Mouse (Mus musculus): Measurements from ENCODE around the gene Tesc. TPM values are rescaled to one million over a fixed set of nuclear protein-coding genes. Genes with fewer than 3 reads are reported as not detected.
A peak's percentile ranks its signal among the peaks of the same experiment; 100 is the strongest.

The Tesc gene
- total RNA-seq, 2 experiments from 2014 or later: 149 to 166 TPM

DNA sequence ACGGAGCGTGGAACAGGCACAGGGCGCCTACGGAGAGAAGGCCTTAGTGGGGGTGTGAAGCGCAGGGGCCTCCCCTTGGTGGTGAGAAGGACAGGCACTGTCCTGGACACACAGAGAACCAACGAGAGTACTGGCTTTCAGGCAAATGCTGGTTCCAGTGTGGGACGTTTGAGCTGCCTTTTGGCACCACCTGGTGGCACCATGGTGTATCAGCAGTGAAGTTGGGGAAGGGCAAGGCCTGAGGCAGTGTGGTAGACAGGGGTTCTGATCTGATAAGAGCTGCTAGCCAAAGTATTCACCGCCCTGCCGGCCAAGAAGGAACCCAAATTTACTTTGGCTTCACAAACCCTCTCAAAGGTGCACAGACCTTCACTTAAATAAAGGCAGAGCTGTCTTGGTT, 41.8 kb downstream of the Tesc start:
- peak; percentile 69 to 74 for DNase-seq (ENCODE audit: low spot score in 2 of 2)

GRCm38 (mm10) chr5:118071766-118072165, 44.2 kb downstream of the Tesc start:
- no peak for DNase-seq (ENCODE audit: low spot score in 2 of 2)

DNA sequence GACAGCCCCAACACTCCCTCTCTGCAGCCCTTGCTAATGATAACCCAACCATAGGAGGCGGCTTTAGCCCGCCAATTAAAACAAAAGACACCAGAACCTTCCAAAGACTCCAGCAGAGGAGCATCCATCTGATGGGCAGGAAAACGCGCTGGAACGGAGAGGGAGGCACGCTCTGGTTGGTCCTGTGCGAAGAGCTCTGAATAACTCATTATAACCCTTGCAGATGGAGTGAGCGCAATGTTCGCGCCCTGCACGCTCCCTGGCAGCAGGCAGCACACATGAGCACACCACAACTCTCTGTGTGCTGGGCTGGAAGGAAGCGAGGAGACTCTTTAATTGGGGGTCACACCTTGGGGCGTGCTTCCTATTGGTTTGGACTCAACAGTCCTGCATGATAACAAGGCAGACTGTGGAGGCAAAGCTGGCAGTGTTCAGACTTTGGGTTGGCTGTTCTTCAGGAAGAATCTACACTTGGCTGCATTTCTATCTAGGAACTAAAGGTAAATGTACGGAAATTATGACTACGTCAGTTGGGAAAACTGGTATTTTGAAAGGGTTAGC, 45.8 kb downstream of the Tesc start:
- no peak for DNase-seq (ENCODE audit: low spot score in 2 of 2)

DNA sequence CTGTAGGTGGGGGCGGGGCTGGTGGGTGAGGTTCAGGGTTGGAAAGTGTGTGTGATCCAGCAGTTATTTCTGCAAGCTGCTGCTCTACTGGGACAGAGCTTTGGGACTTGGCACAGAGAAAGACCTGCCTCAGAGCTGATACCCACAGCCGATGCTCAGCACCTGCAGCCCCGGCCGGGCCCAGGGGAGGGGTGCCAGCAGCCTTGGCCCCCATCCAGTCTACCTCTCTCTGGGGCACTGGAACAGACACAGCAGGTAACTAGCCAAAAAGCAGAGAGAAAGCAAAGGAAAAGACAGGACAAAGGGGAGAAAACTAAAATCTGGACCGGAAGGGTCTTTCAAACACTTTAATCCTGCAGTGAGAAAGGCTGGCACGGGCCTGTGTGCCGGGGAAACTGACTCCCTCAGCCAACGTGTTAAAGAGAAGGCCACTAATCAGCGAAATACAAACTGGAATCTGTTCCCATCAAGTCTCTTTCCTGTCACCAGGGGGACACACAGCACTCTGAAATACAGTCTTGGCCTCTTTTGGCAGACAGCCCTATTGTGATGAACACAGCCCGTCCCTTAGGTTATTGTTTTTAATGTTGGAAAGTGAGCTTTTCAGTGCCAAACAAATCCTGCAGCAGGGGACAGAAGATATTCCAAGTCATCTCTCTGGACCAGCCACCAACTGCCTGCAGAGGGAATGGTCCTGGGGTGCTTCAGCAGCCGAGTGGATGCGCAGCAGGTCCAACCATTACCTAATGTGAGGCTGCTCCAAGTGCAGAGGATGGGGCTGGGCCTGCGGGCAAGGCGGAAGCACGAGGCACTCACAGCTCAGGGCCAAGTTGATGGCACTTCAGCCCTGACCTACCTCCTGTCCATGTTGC, 49.4 kb downstream of the Tesc start:
- DNase-seq (ENCODE audit: low spot score in 2 of 2): no peak

DNA sequence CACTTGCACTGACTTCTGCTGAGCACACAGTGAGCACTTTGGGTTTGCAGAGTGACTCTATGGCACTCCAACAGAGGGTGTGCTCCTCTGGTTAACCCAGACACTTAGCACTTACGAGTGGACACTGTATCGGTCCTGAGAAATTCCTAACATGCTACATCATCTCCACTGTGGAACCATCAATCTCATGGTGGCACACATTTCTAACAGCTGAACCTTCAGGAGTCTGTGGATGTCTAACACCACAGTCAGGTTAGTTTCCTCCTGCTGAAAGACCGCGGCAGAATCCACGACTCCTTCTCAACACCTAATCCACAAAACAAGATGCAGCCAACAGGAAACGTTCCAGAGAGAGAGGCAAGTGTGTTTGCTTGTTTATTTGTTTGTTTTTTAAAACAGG, 51.0 kb downstream of the Tesc start:
- DNase-seq (ENCODE audit: low spot score in 2 of 2): no peak

GRCm38 (mm10) chr5:118079354-118079753, 51.8 kb downstream of the Tesc start:
- DNase-seq (ENCODE audit: low spot score in 2 of 2): no peak

DNA sequence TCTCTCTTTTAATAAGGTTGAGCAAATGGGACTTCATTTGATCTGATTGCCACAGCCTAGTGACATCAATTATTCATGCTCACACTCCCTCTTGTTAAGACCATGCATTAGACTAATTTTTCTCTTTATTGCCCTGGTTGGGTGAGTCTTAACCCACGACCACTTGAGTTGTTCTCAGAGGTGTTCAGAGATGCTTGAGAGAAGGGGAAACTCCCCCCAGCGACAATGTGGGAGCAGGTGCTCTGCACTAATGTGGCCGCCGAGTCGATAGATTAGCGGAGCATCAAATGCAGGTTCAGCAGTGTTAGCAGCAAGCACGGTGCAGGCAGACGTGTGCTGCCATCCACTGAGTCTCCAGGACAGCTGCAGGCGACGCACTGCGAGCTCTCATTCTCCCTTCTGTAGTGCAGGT, 52.3 kb downstream of the Tesc start:
- no peak for DNase-seq (ENCODE audit: low spot score in 2 of 2)

DNA sequence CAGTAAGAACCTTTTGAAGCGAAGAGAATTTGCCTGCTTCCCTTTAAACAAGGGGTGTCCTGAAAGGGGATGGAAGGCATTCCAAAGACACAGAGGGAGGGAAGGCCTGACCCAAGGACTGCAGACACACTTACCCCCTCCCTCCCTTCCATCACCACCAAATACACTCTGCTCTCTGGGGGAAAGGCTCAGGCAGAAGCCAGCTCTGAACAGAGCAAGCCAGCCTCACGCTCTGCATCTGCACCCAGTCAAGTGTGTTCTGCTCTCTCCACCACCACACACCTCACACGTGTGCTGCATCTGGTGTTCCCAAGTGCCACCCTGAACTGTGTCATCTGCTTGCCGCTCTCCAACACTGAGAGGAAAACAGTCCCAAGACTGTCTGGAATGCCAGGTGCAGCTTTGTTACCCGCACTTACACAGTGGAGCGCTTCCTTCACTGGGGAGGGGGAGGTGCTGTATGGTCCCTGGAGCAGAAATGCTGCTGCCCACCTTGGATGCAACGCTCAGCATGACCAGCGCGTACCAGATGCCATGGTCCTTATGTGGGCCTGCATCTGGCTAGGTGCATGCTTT, 53.9 kb downstream of the Tesc start:
- DNase-seq (ENCODE audit: low spot score in 2 of 2): no peak

DNA sequence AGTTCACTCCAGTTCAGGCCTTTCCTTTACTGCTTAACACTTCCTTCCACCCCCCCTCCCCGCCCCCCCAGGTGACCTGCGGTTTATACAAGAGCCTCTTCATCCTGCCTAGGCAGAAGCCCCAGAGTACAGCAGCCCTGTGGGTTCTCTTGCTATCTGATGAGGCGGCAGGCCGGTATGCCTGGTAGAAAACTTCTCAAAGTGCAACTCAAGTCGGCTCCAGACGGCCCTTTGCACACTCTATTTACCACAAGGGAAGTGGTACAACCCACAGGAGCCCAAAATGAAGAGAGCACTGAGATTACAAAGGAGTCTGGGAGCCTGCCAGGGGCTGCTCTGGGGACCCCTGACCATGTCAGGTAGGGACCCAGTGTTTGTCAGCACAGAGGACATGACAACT, 54.5 kb downstream of the Tesc start:
- no peak for DNase-seq (ENCODE audit: low spot score in 2 of 2)

GRCm38 (mm10) chr5:118083060-118083638, 55.6 kb downstream of the Tesc start:
- no peak for DNase-seq (ENCODE audit: low spot score in 2 of 2)

- no peak for DNase-seq (ENCODE audit: low spot score in 2 of 2)
Observed at GRCm38 (mm10) chr5:118084171-118084727, 56.7 kb downstream of the Tesc start.

DNA sequence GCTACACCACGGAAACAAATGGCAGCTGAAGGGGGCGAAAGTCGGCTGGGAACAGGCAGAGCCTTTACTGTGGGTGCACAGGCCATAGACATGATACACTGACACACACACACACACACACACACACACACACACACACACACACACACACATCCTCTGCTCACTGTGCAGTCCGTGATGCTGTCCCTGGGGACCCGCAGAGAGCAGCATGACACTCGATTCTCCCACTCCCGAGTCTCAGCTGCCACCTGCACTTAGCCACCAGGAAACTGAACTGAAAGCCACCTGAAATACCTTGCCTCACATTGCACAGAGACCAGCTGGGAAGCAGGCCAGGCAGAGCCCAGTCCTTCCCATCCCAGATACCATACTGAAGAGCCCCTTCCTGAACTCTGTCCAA, 57.8 kb downstream of the Tesc start:
- DNase-seq (ENCODE audit: low spot score in 2 of 2): no peak

DNA sequence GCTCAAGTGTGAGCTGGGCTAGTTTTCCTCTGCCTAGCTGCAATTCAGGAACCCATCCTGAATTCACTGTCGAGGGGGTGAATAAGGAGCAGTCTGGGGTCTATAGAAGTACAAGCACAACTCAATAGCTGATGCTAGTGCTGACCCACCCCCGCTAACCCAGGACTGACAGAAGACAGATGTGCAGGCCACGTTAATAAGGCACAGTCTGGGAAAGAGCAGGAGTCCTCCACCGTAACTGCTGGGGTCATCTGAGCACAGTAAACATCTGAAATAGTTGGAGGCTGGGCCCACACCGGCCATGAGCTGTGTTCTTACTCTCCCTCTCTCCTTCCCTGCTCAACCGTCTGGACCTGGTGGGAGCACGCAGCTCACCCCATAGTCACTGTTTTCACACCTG, 59.4 kb downstream of the Tesc start:
- DNase-seq (ENCODE audit: low spot score in 2 of 2): no peak

GRCm38 (mm10) chr5:118089102-118089501, 61.6 kb downstream of the Tesc start:
- DNase-seq (ENCODE audit: low spot score in 2 of 2): no peak

- DNase-seq (ENCODE audit: low spot score in 2 of 2): no peak
Observed at GRCm38 (mm10) chr5:118090101-118090500, 62.6 kb downstream of the Tesc start.

DNA sequence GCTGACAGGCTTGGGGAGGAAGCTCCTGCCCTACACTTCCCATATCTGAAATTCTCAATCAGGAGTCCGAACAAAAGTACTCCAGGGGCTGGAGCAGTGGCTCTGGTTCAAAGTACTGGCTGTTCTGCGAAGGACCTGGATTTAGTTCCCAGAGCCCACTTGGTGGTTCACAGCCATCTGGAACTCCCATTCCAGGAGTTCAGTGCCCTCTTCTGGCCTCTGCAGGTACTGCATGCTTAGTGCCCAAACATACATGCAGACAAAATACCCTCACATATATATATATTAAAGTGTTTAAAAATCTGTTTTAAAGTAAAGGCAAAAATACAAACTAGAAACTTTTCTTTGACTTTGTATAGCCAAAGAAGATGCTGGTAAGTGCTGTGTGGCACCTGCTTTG, 63.3 kb downstream of the Tesc start:
- no peak for DNase-seq (ENCODE audit: low spot score in 2 of 2)

DNA sequence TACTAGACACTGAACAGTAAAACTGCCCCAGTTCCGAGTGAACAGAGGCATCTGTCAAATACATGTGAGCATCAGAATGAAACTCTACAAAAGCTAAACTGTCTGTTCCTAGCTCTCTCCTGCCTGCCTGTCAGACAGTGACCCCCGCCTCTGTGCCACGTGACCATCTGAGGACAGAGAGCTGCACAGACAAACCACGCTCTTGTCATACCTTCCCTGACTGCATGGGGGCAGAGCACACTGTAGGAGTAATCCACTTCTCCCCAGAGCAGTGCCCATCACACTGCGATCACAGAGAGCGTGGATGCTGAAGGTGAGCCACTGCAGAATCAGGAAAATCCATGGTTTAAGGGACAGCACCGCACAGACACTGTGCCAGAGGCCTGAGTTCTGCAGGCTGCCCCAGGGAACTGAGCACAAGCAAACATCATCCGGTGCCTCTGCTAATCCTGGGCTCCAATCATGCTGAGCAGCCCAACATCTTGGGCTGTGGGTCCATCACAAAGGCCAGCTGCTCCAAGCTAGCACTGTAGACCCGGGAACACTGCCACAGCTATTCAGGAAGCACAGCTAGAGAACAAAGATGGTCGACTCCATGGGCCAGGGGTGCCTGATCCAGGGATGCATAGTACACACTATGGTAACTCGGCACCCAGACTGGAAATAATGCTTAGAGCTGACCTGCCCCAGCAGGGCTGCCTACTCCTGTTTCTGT, 65.9 kb downstream of the Tesc start:
- DNase-seq (ENCODE audit: low spot score in 2 of 2): no peak

GRCm38 (mm10) chr5:118095433-118095832, 67.9 kb downstream of the Tesc start:
- DNase-seq (ENCODE audit: low spot score in 2 of 2): no peak

- no peak for DNase-seq (ENCODE audit: low spot score in 2 of 2)
Observed at GRCm38 (mm10) chr5:118095849-118096248, 68.3 kb downstream of the Tesc start.

DNA sequence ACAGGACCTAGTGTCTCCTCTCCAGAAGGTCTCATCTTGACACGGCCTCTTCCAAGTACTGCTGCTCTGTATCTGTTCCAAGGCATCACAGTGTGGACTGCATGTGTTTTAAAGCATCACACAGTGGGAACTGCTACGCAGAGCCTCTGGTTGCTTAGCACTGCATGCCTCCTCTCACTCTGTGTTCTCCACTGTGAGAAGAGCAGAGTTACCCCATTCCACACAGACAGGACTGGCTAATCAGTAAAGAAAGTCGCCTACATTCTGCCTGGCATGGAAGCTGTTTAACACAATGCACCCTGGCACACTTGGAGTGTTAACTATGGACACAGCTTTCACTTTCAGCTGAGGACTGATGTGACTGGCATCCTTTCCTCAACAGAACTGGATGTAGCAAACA, 68.8 kb downstream of the Tesc start:
- DNase-seq (ENCODE audit: low spot score in 2 of 2): no peak

Measured in adrenal gland, adult 18-20 months (tissue).